Mouse (Mus musculus) neural tube, embryonic 14.5 days (tissue): ENCODE measurements around the gene Hnf1b. TPM values are rescaled to one million over a fixed set of nuclear protein-coding genes. Genes with fewer than 3 reads are reported as not detected.

Source experiments
- ATAC-seq: fragments of 200-750 bp; cut with Nextera tagmentation; 2 replicates; pipeline ENCODE4 v1.8.0; 2017; ENCODE audit warnings: low read depth, mild to moderate bottlenecking, moderate TSS enrichment, moderate library complexity
- H3K27ac ChIP-seq: fragments of 300-500 bp; sonication (generic); 2 replicates; pipeline ENCODE4 v1.5.1; 2014; ENCODE audit warnings: low read depth, mild to moderate bottlenecking, control low read depth, low read length, moderate library complexity, mixed read lengths
- H3K27me3 ChIP-seq: fragments of 300-500 bp; sonication (generic); 2 replicates; pipeline ENCODE4 v1.6.1; 2014; ENCODE audit warnings: low read length; ENCODE audit not compliant: control insufficient read depth, insufficient read depth
- H3K36me3 ChIP-seq: fragments of 300-500 bp; sonication (generic); 2 replicates; pipeline ENCODE4 v1.6.1; 2014; ENCODE audit warnings: low read length, mixed read lengths; ENCODE audit not compliant: control insufficient read depth, insufficient read depth
- H3K4me1 ChIP-seq: fragments of 300-500 bp; sonication (generic); 2 replicates; pipeline ENCODE4 v1.6.1; 2014; ENCODE audit warnings: low read length; ENCODE audit not compliant: control insufficient read depth, insufficient read depth
- H3K4me2 ChIP-seq: fragments of 300-500 bp; sonication (generic); 2 replicates; pipeline ENCODE4 v1.6.1; 2014; ENCODE audit warnings: mild to moderate bottlenecking, low read depth, low read length, control low read depth
- H3K4me3 ChIP-seq: fragments of 300-500 bp; sonication (generic); 2 replicates; pipeline ENCODE4 v1.5.1; 2014; ENCODE audit warnings: low read depth, low read length, control low read depth, mixed read lengths
- H3K9ac ChIP-seq: fragments of 300-500 bp; sonication (generic); replicated peaks from 2 replicates; pipeline ENCODE4 v1.6.1; 2014; ENCODE audit warnings: low read depth, mild to moderate bottlenecking, control low read depth, low read length, mixed read lengths
- H3K9me3 ChIP-seq: fragments of 300-500 bp; sonication (generic); 2 replicates; pipeline ENCODE4 v1.6.1; 2016; ENCODE audit warnings: low read length; ENCODE audit not compliant: control insufficient read depth
- WGBS: fragments of 180-500 bp; shearing (Covaris S2); extraction: QIAGEN DNeasy Blood & Tissue Kit; methylation state at CpG from one replicate; pipeline ENCODE4 v1.1.7; 2014; 5-methylcytosine and 5-hydroxymethylcytosine counted together
- polyA plus RNA-seq: library from polyadenylated mRNA; unstranded; fragments of >200 nt; fragmentation: Nextera tagmentation; extraction: Ambion mirVana; gene quantifications from 2 replicates; pipeline ENCODE4 v1.2.1, GENCODE M21; 2014

The Hnf1b gene
- polyA plus RNA-seq, 1 experiment from 2014 or later = 0.63 TPM

- WGBS = under 1% methylated on average over 36 of the region's 36 CpGs
- Histone ChIP-seq H3K4me2 (no peak overlapping the region), H3K36me3 (no peaks in the 10 kb centered on the region), H3K9me3 (no peaks in the 10 kb centered on the region), H3K9ac (no peak overlapping the region), H3K27me3 (peaks cover 39% of the 10 kb centered on the region), H3K27ac (no peak overlapping the region), H3K4me3 (no peak overlapping the region), H3K4me1 (no peaks in the 10 kb centered on the region)
- no peak for ATAC-seq
These were observed 1.6 kb downstream of the Hnf1b start for GRCm38 (mm10) chr11:83851273-83852015.

GRCm38 (mm10) chr11:83852016-83852355 is 2.1 kb downstream of the Hnf1b start:
- H3K4me2 ChIP-seq = no peak overlapping the region
- ATAC-seq = no peak
- WGBS = 1% methylated on average over 24 of the region's 24 CpGs

GRCm38 (mm10) chr11:83852501-83853211 is 2.8 kb downstream of the Hnf1b start:
- no peak for ATAC-seq

More at GRCm38 (mm10) chr11:83852016-83852355, 2.1 kb downstream of the Hnf1b start:
- no peaks in the 10 kb centered on the region for H3K9me3 ChIP-seq
- no peaks in the 10 kb centered on the region for H3K4me1 ChIP-seq
- no peaks in the 10 kb centered on the region for H3K36me3 ChIP-seq
- no peak overlapping the region for H3K9ac ChIP-seq
- peaks cover 39% of the 10 kb centered on the region for H3K27me3 ChIP-seq
- H3K27ac ChIP-seq = no peak overlapping the region
- no peak overlapping the region for H3K4me3 ChIP-seq

GRCm38 (mm10) chr11:83853221-83853792 is 3.4 kb downstream of the Hnf1b start:
- Histone ChIP-seq H3K9ac (no peak overlapping the region), H3K9me3 (no peaks in the 10 kb centered on the region), H3K4me1 (no peaks in the 10 kb centered on the region), H3K4me3 (no peak overlapping the region), H3K27ac (no peak overlapping the region), H3K27me3 (peaks cover 39% of the 10 kb centered on the region), H3K36me3 (no peaks in the 10 kb centered on the region), H3K4me2 (no peak overlapping the region)
- no peak for ATAC-seq
- WGBS = under 1% methylated on average over 33 of the region's 33 CpGs

More at GRCm38 (mm10) chr11:83852501-83853211, 2.8 kb downstream of the Hnf1b start:
- Histone ChIP-seq H3K4me2 (no peak overlapping the region), H3K9ac (no peak overlapping the region), H3K36me3 (no peaks in the 10 kb centered on the region), H3K4me3 (no peak overlapping the region), H3K4me1 (no peaks in the 10 kb centered on the region), H3K9me3 (no peaks in the 10 kb centered on the region), H3K27me3 (peaks cover 39% of the 10 kb centered on the region), H3K27ac (no peak overlapping the region)
- under 1% methylated on average over 38 of the region's 38 CpGs for WGBS

- Histone ChIP-seq H3K4me1 (no peaks in the 10 kb centered on the region), H3K27me3 (peaks cover 39% of the 10 kb centered on the region), H3K9ac (no peak overlapping the region), H3K36me3 (no peaks in the 10 kb centered on the region), H3K27ac (no peak overlapping the region), H3K4me2 (no peak overlapping the region), H3K4me3 (no peak overlapping the region), H3K9me3 (no peaks in the 10 kb centered on the region)
- no peak for ATAC-seq
- WGBS = 5% methylated on average over 10 of the region's 10 CpGs
These were observed 4.2 kb downstream of the Hnf1b start for GRCm38 (mm10) chr11:83854091-83854490.

- Histone ChIP-seq H3K4me1 (no peaks in the 10 kb centered on the region), H3K27ac (no peak overlapping the region), H3K9me3 (no peaks in the 10 kb centered on the region), H3K9ac (no peak overlapping the region), H3K27me3 (peaks cover 39% of the 10 kb centered on the region), H3K4me2 (no peak overlapping the region), H3K36me3 (no peaks in the 10 kb centered on the region), H3K4me3 (no peak overlapping the region)
- ATAC-seq = no peak
- 11% methylated on average over 2 of the region's 2 CpGs for WGBS
These were observed 4.8 kb downstream of the Hnf1b start for GRCm38 (mm10) chr11:83854707-83855106.

GRCm38 (mm10) chr11:83857256-83857655 is 7.4 kb downstream of the Hnf1b start:
- no peaks in the 10 kb centered on the region for H3K9me3 ChIP-seq
- ATAC-seq = no peak
- no peak overlapping the region for H3K4me2 ChIP-seq
- WGBS = 96% methylated on average over 1 of the region's 1 CpGs
- no peak overlapping the region for H3K4me3 ChIP-seq
- H3K27me3 ChIP-seq = peaks cover 26% of the 10 kb centered on the region
- H3K4me1 ChIP-seq = no peaks in the 10 kb centered on the region
- H3K9ac ChIP-seq = no peak overlapping the region
- H3K27ac ChIP-seq = no peak overlapping the region
- no peaks in the 10 kb centered on the region for H3K36me3 ChIP-seq

GRCm38 (mm10) chr11:83865286-83865685 is 15.4 kb downstream of the Hnf1b start:
- Histone ChIP-seq H3K4me3 (no peak overlapping the region), H3K9ac (no peak overlapping the region), H3K4me2 (no peak overlapping the region), H3K4me1 (no peaks in the 10 kb centered on the region), H3K27me3 (no peaks in the 10 kb centered on the region), H3K36me3 (no peaks in the 10 kb centered on the region), H3K9me3 (no peaks in the 10 kb centered on the region), H3K27ac (no peak overlapping the region)
- WGBS = 20% methylated on average over 9 of the region's 9 CpGs
- no peak for ATAC-seq

- 8% methylated on average over 3 of the region's 3 CpGs for WGBS
- H3K9ac ChIP-seq = no peak overlapping the region
- no peaks in the 10 kb centered on the region for H3K27me3 ChIP-seq
- H3K4me2 ChIP-seq = no peak overlapping the region
- no peak for ATAC-seq
- H3K36me3 ChIP-seq = no peaks in the 10 kb centered on the region
- no peak overlapping the region for H3K27ac ChIP-seq
- no peaks in the 10 kb centered on the region for H3K4me1 ChIP-seq
- H3K9me3 ChIP-seq = no peaks in the 10 kb centered on the region
- H3K4me3 ChIP-seq = no peak overlapping the region
These were observed 17.7 kb downstream of the Hnf1b start for GRCm38 (mm10) chr11:83867571-83867970.
